Mouse (Mus musculus) kidney, postnatal 0 days (tissue): ENCODE measurements at regions not wholly inside any gene's neighbourhood (a gene's known extent, or its start where the extent isn't known, plus 50 kb on each side); places are given as distances from the start of the nearest gene placed in this dataset.

Experiments used
- ATAC-seq: fragments of 200-750 bp; cut with Nextera tagmentation; replicated peaks from 2 replicates; pipeline ENCODE4 v1.8.0; 2017; ENCODE audit warnings: low read depth, moderate number of reproducible peaks, moderate TSS enrichment, moderate library complexity; ENCODE audit not compliant: low FRiP score
- DNase-seq: peaks from one replicate; pipeline ENCODE4 v3.0.0-alpha.2; 2016; ENCODE audit warnings: low spot score
- H3K27ac ChIP-seq: fragments of 300-500 bp; sonication (generic); 2 replicates; pipeline ENCODE4 v1.5.1; 2014; ENCODE audit warnings: mild to moderate bottlenecking
- H3K27me3 ChIP-seq: fragments of 300-500 bp; sonication (generic); 2 replicates; pipeline ENCODE4 v1.6.1; 2014; ENCODE audit warnings: low read length, mixed read lengths; ENCODE audit not compliant: insufficient read depth
- H3K36me3 ChIP-seq: fragments of 300-500 bp; sonication (generic); 2 replicates; pipeline ENCODE4 v1.6.1; 2014; ENCODE audit warnings: low read length, mixed read lengths; ENCODE audit not compliant: insufficient read depth
- H3K4me1 ChIP-seq: fragments of 300-500 bp; sonication (generic); replicated peaks from 2 replicates; pipeline ENCODE4 v1.6.1; 2014; ENCODE audit warnings: antibody characterized with exemption, low read length, mixed read lengths; ENCODE audit not compliant: insufficient read depth
- H3K4me2 ChIP-seq: fragments of 300-500 bp; sonication (generic); 2 replicates; pipeline ENCODE4 v1.6.1; 2014; ENCODE audit warnings: mild to moderate bottlenecking, low read length, moderate library complexity, mixed read lengths
- H3K4me3 ChIP-seq: fragments of 300-500 bp; sonication (generic); replicated peaks from 2 replicates; pipeline ENCODE4 v1.5.1; 2014; ENCODE audit warnings: low read depth, low read length
- H3K9ac ChIP-seq: fragments of 300-500 bp; sonication (generic); 2 replicates; pipeline ENCODE4 v1.6.1; 2014; ENCODE audit warnings: low read depth, low read length
- H3K9me3 ChIP-seq: fragments of 300-500 bp; sonication (generic); replicated peaks from 2 replicates; pipeline ENCODE4 v1.6.1; 2016; ENCODE audit warnings: low read length, inconsistent platforms, mixed read lengths
- CTCF ChIP-seq: IDR thresholded peaks from 2 replicates; pipeline ENCODE4 v1.5.1; 2016; ENCODE audit warnings: antibody characterized with exemption, low read depth, mild to moderate bottlenecking, moderate library complexity
- WGBS: fragments of 180-500 bp; shearing (Covaris S2); extraction: QIAGEN DNeasy Blood & Tissue Kit; methylation state at CpG from one replicate; pipeline ENCODE4 v1.1.7; 2014; 5-methylcytosine and 5-hydroxymethylcytosine counted together

DNA sequence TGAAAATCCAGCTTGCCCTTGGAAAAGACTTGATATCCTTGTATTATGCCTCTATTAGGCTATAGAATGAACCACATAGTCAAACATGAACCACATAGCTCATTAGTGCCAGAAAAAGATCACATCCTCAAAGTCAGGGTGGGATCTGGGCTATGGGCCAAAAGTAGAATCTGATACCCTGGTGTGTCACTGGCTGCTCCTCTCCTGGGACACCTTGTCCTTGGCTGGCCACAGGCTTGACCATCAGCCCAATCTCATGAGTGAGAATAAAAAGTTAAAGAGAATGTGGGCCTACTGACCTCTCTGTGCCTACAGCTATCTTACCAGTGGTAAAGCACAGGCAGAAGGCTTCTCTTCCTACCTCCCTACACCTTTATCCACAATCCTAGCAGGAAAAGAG, 241.9 kb downstream of the Tle4 start:
- no peak overlapping the region for H3K4me3 ChIP-seq
- no peaks in the 10 kb centered on the region for H3K27me3 ChIP-seq
- ATAC-seq (no peak), DNase-seq (no peak)
- H3K9me3 ChIP-seq = no peaks in the 10 kb centered on the region
- H3K4me1 ChIP-seq = no peaks in the 10 kb centered on the region
- H3K27ac ChIP-seq = no peak overlapping the region
- TF ChIP-seq CTCF = no peak
- H3K9ac ChIP-seq = no peak overlapping the region
- no peak overlapping the region for H3K4me2 ChIP-seq
- H3K36me3 ChIP-seq = no peaks in the 10 kb centered on the region

DNA sequence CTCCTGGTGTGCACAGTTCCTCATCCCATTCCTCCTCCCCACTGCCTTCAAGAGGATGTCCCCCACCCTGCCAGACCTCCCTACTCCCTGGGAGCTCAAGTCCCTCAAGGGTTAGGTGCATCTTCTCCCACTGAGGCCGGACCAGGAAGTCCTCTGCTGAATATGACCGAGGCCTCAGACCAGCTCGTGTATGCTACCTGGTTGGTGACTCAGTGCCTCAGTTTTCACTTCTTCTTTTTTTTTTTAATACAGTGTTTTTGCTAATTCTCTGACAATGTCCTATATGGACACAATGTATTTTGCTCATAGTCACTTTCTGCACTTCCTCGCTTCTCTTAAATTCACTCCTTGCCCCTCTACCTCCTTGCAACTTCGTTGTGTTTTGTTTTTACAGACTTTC, 237.2 kb downstream of the Tle4 start:
- Histone ChIP-seq H3K27ac (no peak overlapping the region), H3K4me3 (no peak overlapping the region), H3K36me3 (no peaks in the 10 kb centered on the region), H3K9ac (no peak overlapping the region), H3K4me2 (no peak overlapping the region), H3K27me3 (no peaks in the 10 kb centered on the region), H3K4me1 (no peaks in the 10 kb centered on the region), H3K9me3 (no peaks in the 10 kb centered on the region)
- 87% methylated on average over 5 of the region's 5 CpGs for WGBS
- no peak for TF ChIP-seq CTCF
- ATAC-seq (no peak), DNase-seq (no peak)

DNA sequence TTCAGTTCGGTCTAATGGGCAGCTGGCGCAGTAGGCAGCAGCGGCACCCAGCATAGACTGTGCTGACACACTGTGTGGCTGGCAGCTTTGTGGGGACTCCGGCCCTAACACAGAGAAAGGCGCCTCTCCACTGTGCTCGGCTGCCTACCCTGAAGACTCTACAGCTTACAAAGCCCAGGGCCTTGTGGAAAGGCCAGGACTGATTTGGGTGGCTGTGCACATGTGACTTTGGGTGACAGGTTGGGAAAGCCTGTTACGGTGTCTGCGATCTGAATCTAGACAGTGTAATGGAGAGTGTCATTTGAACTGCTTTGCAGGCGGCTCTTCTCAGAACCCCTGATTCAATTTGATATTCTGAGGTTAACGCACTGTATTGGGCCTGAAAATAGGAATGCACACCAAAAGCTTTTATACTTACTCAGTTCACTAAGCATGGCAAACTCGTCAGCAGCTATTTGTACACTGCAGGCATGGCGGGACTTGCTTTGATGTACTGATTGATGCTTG, 228.7 kb downstream of the Tle4 start:
- Histone ChIP-seq H3K4me1 (peaks cover 9% of the 10 kb centered on the region; the same call in 1 of the 2 replicates), H3K4me3 (no peak overlapping the region), H3K27ac (no peak overlapping the region), H3K9ac (no peak overlapping the region), H3K27me3 (no peaks in the 10 kb centered on the region), H3K36me3 (no peaks in the 10 kb centered on the region), H3K4me2 (no peak overlapping the region), H3K9me3 (no peaks in the 10 kb centered on the region)
- WGBS = 49% methylated on average over 12 of the region's 12 CpGs
- peak; percentile 49; the same call in 1 of the 2 replicates for ATAC-seq
- TF ChIP-seq CTCF = no peak
- DNase-seq = peak; percentile 65

DNA sequence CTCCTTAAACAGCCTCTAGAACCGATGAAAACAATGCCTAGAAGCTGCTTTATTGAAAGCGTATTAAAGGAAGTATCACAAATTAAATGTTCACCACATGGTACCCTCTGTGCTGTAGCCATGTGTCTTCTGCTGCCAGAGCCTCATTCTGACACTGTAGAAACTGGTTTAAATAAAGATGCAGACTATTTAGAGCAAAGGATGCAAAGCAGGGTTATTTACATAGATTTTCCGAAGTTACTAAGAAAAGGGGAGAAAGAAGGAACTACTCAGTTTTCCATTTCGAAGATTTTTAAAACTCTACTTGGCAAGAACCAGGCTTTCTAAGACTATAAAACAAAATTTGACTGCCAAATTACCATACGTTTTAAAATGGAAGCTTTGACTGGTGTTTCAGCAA, 226.5 kb downstream of the Tle4 start:
- no peak overlapping the region for H3K4me2 ChIP-seq
- no peak overlapping the region for H3K9ac ChIP-seq
- DNase-seq = no peak
- no peak for TF ChIP-seq CTCF
- H3K4me3 ChIP-seq = no peak overlapping the region
- no peaks in the 10 kb centered on the region for H3K27me3 ChIP-seq
- 82% methylated on average over 5 of the region's 5 CpGs for whole genome bisulfite sequencing
- H3K9me3 ChIP-seq = no peaks in the 10 kb centered on the region
- H3K27ac ChIP-seq = no peak overlapping the region
- peaks cover 9% of the 10 kb centered on the region; the same call in 1 of the 2 replicates for H3K4me1 ChIP-seq
- no peak for ATAC-seq
- no peaks in the 10 kb centered on the region for H3K36me3 ChIP-seq

DNA sequence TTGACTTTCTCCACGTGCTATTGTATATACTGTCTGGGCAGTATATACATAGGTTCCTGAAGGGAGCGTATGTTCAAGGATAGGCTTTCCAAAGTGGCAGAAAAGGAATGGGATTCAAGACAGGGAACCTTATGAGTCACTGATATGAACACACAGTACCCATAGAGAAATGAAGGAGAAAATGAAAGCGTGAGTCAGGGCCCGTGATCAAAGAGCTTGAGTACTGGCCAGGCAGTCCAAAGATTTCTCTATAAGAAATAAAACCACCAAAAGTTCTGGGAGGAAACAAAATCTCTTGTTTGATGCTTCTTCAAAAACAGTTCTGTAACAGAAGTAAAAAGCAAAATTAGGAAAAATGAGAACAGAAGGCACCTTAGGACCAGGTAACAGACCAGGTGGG, 223.9 kb downstream of the Tle4 start:
- TF ChIP-seq CTCF = no peak
- no peak for DNase-seq
- no peak overlapping the region for H3K9ac ChIP-seq
- H3K4me3 ChIP-seq = no peak overlapping the region
- 95% methylated on average over 4 of the region's 4 CpGs for WGBS
- no peaks in the 10 kb centered on the region for H3K27me3 ChIP-seq
- no peak overlapping the region for H3K27ac ChIP-seq
- H3K4me2 ChIP-seq = no peak overlapping the region
- peaks cover 7% of the 10 kb centered on the region; the same call in 1 of the 2 replicates for H3K4me1 ChIP-seq
- no peak for ATAC-seq
- H3K36me3 ChIP-seq = no peaks in the 10 kb centered on the region
- H3K9me3 ChIP-seq = no peaks in the 10 kb centered on the region

DNA sequence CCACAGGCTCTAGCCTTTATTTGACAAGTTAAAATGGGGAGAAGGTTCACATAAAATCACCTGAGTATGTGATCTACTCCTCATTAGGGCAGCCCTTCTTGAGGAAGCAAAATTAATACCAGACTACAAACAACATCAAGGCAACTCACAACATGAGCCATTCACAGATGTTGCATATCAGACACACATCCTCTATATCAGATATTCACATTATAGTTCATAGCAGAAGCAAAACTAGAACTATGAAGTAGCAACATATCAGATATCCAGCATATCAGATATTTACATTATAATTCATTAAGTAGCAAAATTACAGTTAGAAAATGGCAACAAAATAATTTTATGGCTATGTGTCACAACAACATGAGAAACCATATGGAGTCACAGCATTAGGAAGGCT, 217.0 kb downstream of the Tle4 start:
- ATAC-seq (no peak), DNase-seq (no peak)
- Histone ChIP-seq H3K9me3 (no peaks in the 10 kb centered on the region), H3K9ac (no peak overlapping the region), H3K4me3 (no peak overlapping the region), H3K4me2 (no peak overlapping the region), H3K4me1 (no peaks in the 10 kb centered on the region), H3K36me3 (no peaks in the 10 kb centered on the region), H3K27me3 (no peaks in the 10 kb centered on the region), H3K27ac (no peak overlapping the region)
- TF ChIP-seq CTCF = no peak

DNA sequence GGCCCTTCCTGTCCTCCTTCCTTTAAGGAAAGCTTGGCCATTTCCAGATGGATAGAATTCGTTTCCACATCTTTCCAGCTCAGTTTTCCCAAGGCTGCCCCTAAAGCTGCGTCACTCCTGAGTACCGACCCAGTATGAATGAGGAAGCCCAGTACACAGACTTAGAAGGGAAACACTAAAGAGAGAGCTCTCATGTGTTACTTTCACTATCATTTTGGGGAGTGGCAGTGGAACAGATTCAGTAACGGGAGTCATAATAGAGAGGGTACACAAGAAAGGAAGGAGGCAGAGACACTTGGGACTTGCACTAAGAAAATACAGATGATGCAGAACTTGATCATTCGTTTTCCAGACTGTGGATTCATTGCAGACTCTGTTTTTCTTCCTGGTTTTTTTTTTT, 210.1 kb downstream of the Tle4 start:
- DNase-seq = no peak
- Histone ChIP-seq H3K9ac (no peak overlapping the region), H3K36me3 (no peaks in the 10 kb centered on the region), H3K27me3 (no peaks in the 10 kb centered on the region), H3K4me1 (no peaks in the 10 kb centered on the region), H3K27ac (no peak overlapping the region), H3K4me3 (no peak overlapping the region), H3K4me2 (no peak overlapping the region), H3K9me3 (no peaks in the 10 kb centered on the region)
- TF ChIP-seq CTCF = no peak
- WGBS = 79% methylated on average over 5 of the region's 5 CpGs
- ATAC-seq = no peak
